Mouse (Mus musculus): ENCODE results near the gene Lrrc55. TPM values are rescaled to one million over a fixed set of nuclear protein-coding genes. Genes with fewer than 3 reads are reported as not detected.

Lrrc55 gene
- total RNA-seq, 2 experiments from 2014 or later: 32.8 to 36.5 TPM

- intact Hi-C loops (cut with DNase I): loop anchor here (1.0 to 5.0 kb wide), 3 partner anchors 438 to 1339 kb away; no protein-coding TSS in a partner anchor
- H3K27ac ChIP-seq: no peak overlapping the region
- peak; percentile 56 to 57 for DNase-seq (ENCODE audit: extremely low spot score in 1 of 2, low spot score in 2 of 2)
- peak; percentile 94 for TF ChIP-seq CTCF (IDR thresholded peaks at IDR 0.05)
- H3K4me3 ChIP-seq: no peak overlapping the region
Measured at GRCm38 (mm10) chr2:85123187-85123868, 73.7 kb downstream of the Lrrc55 start.

Other genes with a start within 250 kb of the Lrrc55 start
- not detected for gene Prg2, start 216.7 kb downstream of the Lrrc55 start, total RNA-seq (2021)
- gene Prg3, start 209.0 kb downstream of the Lrrc55 start, total RNA-seq (2021): not detected
- gene Ssrp1, start 160.0 kb downstream of the Lrrc55 start, total RNA-seq (2021): 100 to 1,000 TPM; 106 to 111 TPM
- gene P2rx3, start 159.7 kb downstream of the Lrrc55 start, total RNA-seq (2021): 1 to 10 TPM; 2.0 to 2.6 TPM
- gene Tnks1bp1, start 149.2 kb downstream of the Lrrc55 start, total RNA-seq (2021): 100 to 1,000 TPM; 130 to 148 TPM
- under 1 TPM; 0.30 to 0.38 TPM for gene Aplnr, start 61.0 kb downstream of the Lrrc55 start, total RNA-seq (2021)
- not detected for gene Olfr987, start 142.1 kb upstream of the Lrrc55 start, total RNA-seq (2021)
- not detected for gene Olfr988, start 166.0 kb upstream of the Lrrc55 start, total RNA-seq (2021)
- not detected for gene Olfr992, start 212.3 kb upstream of the Lrrc55 start, total RNA-seq (2021)
- gene Olfr993, start 217.7 kb upstream of the Lrrc55 start, total RNA-seq (2021): not detected
- not detected for gene Olfr994, start 239.3 kb upstream of the Lrrc55 start, total RNA-seq (2021)
- gene Olfr995, start 246.4 kb upstream of the Lrrc55 start, total RNA-seq (2021): not detected

Data from left cerebral cortex, adult 2 months (tissue).